Mouse (Mus musculus): ENCODE measurements around the gene 1700024P04Rik.

DNA sequence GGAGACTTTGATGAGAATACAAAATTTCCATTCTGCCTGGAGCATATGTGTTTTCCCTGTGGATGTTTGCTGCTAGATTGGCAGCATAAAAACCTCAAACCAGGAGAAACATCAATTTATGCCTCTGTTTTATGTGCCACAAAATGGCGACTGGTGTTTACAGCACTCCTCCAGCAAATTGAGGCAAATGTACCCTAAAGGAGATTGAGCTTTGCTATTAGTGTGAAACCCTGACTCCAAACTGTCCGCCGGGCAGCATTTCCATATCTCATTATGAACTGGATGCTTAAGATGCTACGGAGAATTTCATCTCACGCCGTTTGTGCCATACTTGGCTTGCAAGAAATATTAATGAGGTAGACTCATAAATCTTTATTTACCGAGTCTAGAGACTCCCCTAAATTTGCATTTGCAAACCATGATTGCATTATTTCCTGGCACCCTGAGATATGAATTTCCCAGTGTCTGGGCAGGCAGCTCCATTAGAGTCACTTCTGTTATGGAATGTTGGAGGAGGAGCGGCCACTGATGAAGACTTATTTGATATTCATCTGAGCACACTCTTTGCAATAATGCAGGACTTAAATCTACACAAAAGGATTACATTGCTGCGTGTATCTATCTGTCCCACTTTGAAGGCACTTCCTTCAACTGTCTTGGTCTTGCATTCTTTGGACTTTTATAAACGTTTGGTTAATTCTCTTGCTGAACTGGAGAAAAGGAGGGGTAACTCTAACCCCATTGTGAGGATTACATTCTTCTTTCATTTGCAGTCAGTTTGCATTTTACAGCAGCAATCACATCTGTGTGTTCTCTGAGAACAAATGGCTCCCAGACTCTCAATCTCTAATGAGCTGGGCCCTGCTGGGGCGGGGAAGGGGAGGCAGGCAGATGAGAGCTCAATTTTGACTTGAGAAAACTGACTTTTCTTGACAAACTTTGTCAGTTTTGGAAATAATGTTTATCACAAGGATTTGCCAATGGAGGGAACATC is 47.2 kb upstream of the 1700024P04Rik start:
- TF ChIP-seq CTCF (IDR thresholded peaks at IDR 0.05; ENCODE audit: extremely low read depth, insufficient read length, insufficient replicate concordance, low read depth, low read length) (no peak), POLR2A (IDR thresholded peaks at IDR 0.05; ENCODE audit: low read depth, low read length) (no peak)
